Mouse (Mus musculus) midbrain, embryonic 16.5 days (tissue): Measurements from ENCODE around the gene Apol7a. TPM values are rescaled to one million over a fixed set of nuclear protein-coding genes. Genes with fewer than 3 reads are reported as not detected.
"Not testable (repeated sequence)": the region's sequence is repeated elsewhere in the genome, so short reads cannot be mapped to it uniquely, and the experiment has no call there.

Experiments used
- ATAC-seq: fragments of 200-750 bp; cut with Nextera tagmentation; 2 replicates; pipeline ENCODE4 v1.8.0; 2017; ENCODE audit warnings: moderate TSS enrichment
- H3K27ac ChIP-seq: fragments of 300-500 bp; sonication (generic); 2 replicates; pipeline ENCODE4 v1.5.1; 2014; ENCODE audit warnings: mild to moderate bottlenecking, low read length, mixed read lengths
- H3K27me3 ChIP-seq: fragments of 300-500 bp; sonication (generic); 2 replicates; pipeline ENCODE4 v1.6.1; 2014; ENCODE audit warnings: low read depth, low read length, mixed read lengths; ENCODE audit not compliant: control insufficient read depth, insufficient read depth
- H3K36me3 ChIP-seq: fragments of 300-500 bp; sonication (generic); 2 replicates; pipeline ENCODE4 v1.6.1; 2014; ENCODE audit warnings: mild to moderate bottlenecking, low read length, moderate library complexity, mixed read lengths; ENCODE audit not compliant: control insufficient read depth, insufficient read depth
- H3K4me1 ChIP-seq: fragments of 300-500 bp; sonication (generic); 2 replicates; pipeline ENCODE4 v1.6.1; 2014; ENCODE audit warnings: mild to moderate bottlenecking, low read length, mixed read lengths; ENCODE audit not compliant: control insufficient read depth, insufficient read depth
- H3K4me2 ChIP-seq: fragments of 300-500 bp; sonication (generic); 2 replicates; pipeline ENCODE4 v1.6.1; 2014; ENCODE audit warnings: mild to moderate bottlenecking, low read length, mixed read lengths
- H3K4me3 ChIP-seq: fragments of 300-500 bp; sonication (generic); 2 replicates; pipeline ENCODE4 v1.5.1; 2014; ENCODE audit warnings: low read depth, mild to moderate bottlenecking, low read length, moderate library complexity, mixed read lengths
- H3K9ac ChIP-seq: fragments of 300-500 bp; sonication (generic); 2 replicates; pipeline ENCODE4 v1.6.1; 2014; ENCODE audit warnings: low read depth, low read length, mixed read lengths
- H3K9me3 ChIP-seq: fragments of 300-500 bp; sonication (generic); replicated peaks from 2 replicates; pipeline ENCODE4 v1.6.1; 2014; ENCODE audit warnings: mild to moderate bottlenecking, low read length, mixed read lengths; ENCODE audit not compliant: control insufficient read depth, poor library complexity, severe bottlenecking
- WGBS: fragments of 180-500 bp; shearing (Covaris S2); extraction: QIAGEN DNeasy Blood & Tissue Kit; methylation state at CpG from one replicate; pipeline ENCODE4 v1.1.7; 2014; 5-methylcytosine and 5-hydroxymethylcytosine counted together
- polyA plus RNA-seq: library from polyadenylated mRNA; unstranded; fragments of >200 nt; fragmentation: Nextera tagmentation; extraction: Ambion mirVana; gene quantifications from 2 replicates; pipeline ENCODE4 v1.2.1, GENCODE M21; 2015

The Apol7a gene
- polyA plus RNA-seq, 1 experiment from 2014 or later: not detected

DNA sequence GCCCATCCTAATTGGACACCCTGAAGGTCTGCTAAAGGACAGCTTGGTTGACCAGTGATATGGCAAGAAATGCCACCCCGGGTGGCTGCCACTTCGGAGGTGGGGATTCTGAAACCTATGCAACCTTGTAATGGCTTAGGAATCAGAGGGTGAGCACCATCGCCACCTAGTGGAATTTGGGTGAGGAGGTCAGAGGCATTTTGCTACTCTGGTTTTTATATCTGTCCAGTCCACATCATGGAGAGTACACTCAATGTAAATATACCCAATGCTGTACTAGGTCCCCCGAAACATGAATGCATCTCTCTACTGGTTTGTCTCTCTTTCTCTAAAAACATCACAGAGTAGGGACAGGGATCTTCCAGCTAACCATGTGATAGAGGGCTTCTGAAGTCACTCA lies 13.8 kb upstream of the Apol7a start:
- not testable (repeated sequence) for H3K27me3 ChIP-seq, H3K27ac ChIP-seq, H3K4me1 ChIP-seq, H3K4me2 ChIP-seq, H3K36me3 ChIP-seq, H3K9ac ChIP-seq, H3K9me3 ChIP-seq, ATAC-seq, H3K4me3 ChIP-seq
- 28% methylated on average over 4 of the region's 4 CpGs for WGBS

DNA sequence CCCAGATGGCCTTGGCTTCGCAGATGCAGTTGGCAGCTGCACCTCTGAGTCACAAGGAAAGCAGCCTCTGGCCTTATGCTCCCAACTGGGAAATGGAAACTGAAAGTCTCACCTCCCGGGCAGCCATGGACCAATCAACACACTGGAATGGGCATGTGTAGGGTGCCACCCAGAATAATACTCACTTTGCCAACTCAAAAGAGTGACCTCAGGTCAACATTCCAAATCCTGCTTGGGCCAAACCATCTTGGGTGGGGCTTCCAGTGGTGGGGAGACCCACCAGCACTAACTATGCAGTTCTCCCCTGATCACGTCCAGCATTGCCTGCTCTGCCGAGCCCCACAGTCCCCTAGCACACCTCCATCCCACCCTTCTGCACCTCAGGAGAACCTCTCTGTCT lies 12.1 kb upstream of the Apol7a start, which contains the start of gene Apol9a:
Gene Apol9a, minus strand, starts transcription at position 101 of the 400 bp plus-strand sequence.
- H3K4me3 ChIP-seq, H3K27me3 ChIP-seq, H3K9me3 ChIP-seq, H3K4me2 ChIP-seq, H3K27ac ChIP-seq, H3K4me1 ChIP-seq, H3K36me3 ChIP-seq, ATAC-seq, H3K9ac ChIP-seq: not testable (repeated sequence)
- WGBS: 100% methylated on average over 1 of the region's 4 CpGs

DNA sequence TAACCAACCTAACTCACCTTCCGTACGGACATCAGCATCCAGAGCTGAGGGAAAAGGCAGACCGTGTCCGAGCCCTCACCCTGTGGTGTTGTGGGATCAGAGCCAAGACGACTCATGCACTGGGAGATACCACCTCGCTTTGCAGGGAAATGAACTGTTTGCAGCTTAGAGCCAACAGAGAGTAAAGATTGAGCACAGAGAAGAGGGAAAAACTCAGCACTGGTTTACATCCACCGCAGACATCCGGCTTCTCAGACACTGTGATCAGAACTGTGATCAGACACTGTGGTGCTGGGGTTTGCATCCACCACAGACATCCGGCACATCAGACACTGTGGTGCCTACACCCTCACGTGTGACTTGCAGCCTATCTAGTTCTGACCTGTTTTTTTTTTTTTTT lies 7.5 kb upstream of the Apol7a start:
- ATAC-seq, H3K4me2 ChIP-seq, H3K9ac ChIP-seq, H3K27me3 ChIP-seq, H3K4me3 ChIP-seq, H3K27ac ChIP-seq, H3K36me3 ChIP-seq, H3K4me1 ChIP-seq, H3K9me3 ChIP-seq: not testable (repeated sequence)
- 79% methylated on average over 9 of the region's 10 CpGs for WGBS

DNA sequence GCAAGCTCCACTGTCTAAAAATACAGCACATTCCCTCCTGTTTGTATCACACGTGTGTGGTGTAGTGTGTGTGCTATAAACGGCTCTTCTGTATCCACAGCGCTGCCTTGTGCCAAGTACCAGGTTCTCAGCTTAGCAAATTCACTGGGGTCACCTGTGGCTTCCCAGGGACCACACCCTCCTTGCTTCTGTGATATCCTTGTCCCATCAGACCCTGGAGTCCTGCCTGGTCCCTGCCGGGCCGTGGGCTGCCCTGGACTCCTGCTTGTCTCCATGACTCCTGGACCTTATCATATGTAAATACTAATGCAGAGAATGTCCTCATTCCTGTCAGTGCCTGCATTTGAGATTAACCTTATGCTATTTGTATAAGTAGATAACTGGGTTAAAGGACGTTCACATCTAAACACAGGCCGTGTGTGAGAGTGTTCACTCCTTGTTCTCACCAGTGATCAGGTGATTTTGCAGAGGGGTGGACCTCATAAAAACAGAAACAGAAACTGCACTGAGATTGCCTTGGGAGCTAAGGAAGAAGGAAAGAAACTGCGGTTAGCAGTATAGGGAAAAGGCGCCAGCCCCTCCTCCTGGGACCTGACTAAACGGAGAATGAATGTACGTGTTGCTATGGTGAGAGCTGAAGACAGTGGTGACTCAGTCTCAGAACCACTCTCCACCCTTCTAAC lies 1.3 kb downstream of the Apol7a start:
- H3K9me3 ChIP-seq, H3K27me3 ChIP-seq, H3K4me1 ChIP-seq, ATAC-seq, H3K4me3 ChIP-seq, H3K36me3 ChIP-seq, H3K4me2 ChIP-seq, H3K9ac ChIP-seq, H3K27ac ChIP-seq: not testable (repeated sequence)
- 75% methylated on average over 11 of the region's 11 CpGs for WGBS

DNA sequence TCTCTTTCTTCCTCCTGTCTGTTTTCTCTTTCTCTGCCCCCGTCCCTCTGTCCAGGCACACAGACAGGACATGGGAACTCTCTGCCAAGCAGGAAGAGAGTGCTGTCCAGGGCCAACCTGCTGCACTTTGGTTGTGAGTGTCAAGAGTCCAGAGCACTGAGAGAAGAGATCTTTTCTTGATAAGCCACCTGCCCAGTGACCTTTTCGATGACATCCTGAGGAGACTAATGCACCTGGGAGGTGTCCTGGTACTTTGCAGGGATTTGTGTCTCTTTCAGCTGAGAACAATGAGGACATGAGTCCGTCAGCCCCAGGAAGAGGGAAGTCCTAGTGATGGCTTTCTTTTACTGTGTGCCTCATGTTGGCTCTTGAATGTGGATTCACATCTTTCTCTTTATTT lies 5.1 kb downstream of the Apol7a start:
- 68% methylated on average over 3 of the region's 3 CpGs for WGBS
- H3K9ac ChIP-seq, H3K27ac ChIP-seq, H3K4me3 ChIP-seq, H3K4me2 ChIP-seq, H3K9me3 ChIP-seq, H3K36me3 ChIP-seq, H3K27me3 ChIP-seq, H3K4me1 ChIP-seq, ATAC-seq: not testable (repeated sequence)

DNA sequence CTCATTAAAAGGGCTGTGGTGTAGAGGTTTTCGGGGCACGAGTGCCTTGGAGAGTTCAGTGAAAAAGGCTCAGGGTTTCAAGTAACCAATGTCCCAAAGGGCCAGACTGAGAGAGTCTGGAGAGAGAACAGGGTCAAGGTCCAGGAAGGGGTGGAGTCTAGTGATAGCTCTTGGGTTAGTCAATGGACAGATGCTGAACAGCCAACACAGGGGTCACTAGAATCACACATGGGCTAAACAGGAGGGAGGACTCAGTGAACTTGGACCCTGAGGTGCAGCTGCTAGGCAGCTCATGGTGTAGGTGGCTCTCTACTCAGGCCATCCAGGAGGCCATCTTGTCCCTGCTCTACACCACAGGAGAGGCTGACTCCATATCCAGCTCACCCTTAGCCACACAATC lies 11.4 kb downstream of the Apol7a start:
- Histone ChIP-seq H3K4me2 (no peak overlapping the region), H3K4me1 (no peaks in the 10 kb centered on the region), H3K36me3 (no peaks in the 10 kb centered on the region), H3K9ac (no peak overlapping the region), H3K27ac (no peak overlapping the region), H3K27me3 (no peaks in the 10 kb centered on the region), H3K9me3 (no peaks in the 10 kb centered on the region), H3K4me3 (no peak overlapping the region)
- ATAC-seq: no peak
- WGBS: 94% methylated on average over 2 of the region's 2 CpGs

DNA sequence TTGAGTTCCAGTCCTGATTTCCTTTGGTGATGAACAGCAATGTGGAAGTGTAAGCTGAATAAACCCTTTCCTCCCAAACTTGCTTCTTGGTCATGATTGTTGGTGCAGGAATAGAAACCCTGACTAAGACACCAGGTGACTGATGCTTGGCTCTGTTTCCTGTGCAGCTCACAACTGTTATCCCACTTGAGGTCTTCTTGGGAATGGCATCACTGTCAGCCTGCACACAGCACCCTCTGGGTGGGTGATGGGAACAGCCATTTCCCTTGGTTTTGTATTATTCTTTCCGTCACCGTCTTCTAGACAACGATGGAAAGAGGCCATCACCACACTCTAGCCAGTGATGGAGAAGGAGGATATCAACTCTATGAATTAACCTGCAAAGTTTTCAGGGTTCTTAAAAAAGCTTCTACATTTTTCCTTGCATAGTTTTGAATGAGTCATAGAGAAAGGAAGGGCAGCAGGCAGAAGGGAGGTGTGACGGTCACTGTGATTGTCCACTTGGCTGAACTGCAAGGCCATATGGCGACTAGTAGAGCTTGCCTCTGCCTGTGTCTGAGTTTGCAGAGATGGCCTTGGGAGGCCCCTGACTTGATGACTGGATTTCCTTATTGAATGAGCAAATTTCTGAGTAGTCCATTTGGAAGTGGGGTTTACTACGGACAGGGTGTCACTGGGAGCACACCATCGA lies 14.4 kb downstream of the Apol7a start:
- H3K4me2 ChIP-seq: no peak overlapping the region
- H3K36me3 ChIP-seq: no peaks in the 10 kb centered on the region
- H3K9me3 ChIP-seq: no peaks in the 10 kb centered on the region
- 91% methylated on average over 7 of the region's 7 CpGs for WGBS
- ATAC-seq: no peak
- no peak overlapping the region for H3K4me3 ChIP-seq
- H3K27ac ChIP-seq: no peak overlapping the region
- H3K4me1 ChIP-seq: no peaks in the 10 kb centered on the region
- H3K9ac ChIP-seq: no peak overlapping the region
- H3K27me3 ChIP-seq: no peaks in the 10 kb centered on the region

DNA sequence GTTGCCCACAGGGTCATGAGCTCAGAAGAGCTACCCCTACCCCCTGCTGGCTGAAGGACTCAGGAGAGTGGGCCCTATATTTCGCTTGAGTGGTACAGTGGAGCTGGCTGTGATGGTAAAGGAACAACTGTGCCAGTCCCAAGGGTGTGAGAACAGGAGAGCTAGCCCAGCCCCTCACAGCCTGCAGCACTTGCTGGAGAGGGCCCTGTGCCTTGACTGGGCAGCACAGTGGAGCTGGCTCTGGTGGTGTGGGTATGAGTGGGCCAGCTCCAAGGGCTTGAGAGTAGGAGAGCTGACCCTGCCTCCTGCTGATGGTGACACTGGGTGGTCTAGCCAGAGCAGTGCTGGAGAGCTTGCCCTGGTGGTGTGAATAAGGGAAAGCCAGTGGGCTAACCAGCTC lies 16.0 kb downstream of the Apol7a start:
- H3K4me3 ChIP-seq: no peak overlapping the region
- no peaks in the 10 kb centered on the region for H3K36me3 ChIP-seq
- no peaks in the 10 kb centered on the region for H3K27me3 ChIP-seq
- H3K9me3 ChIP-seq: no peaks in the 10 kb centered on the region
- H3K9ac ChIP-seq: no peak overlapping the region
- no peak overlapping the region for H3K4me2 ChIP-seq
- 60% methylated on average over 1 of the region's 1 CpGs for WGBS
- H3K27ac ChIP-seq: no peak overlapping the region
- ATAC-seq: no peak
- no peaks in the 10 kb centered on the region for H3K4me1 ChIP-seq

DNA sequence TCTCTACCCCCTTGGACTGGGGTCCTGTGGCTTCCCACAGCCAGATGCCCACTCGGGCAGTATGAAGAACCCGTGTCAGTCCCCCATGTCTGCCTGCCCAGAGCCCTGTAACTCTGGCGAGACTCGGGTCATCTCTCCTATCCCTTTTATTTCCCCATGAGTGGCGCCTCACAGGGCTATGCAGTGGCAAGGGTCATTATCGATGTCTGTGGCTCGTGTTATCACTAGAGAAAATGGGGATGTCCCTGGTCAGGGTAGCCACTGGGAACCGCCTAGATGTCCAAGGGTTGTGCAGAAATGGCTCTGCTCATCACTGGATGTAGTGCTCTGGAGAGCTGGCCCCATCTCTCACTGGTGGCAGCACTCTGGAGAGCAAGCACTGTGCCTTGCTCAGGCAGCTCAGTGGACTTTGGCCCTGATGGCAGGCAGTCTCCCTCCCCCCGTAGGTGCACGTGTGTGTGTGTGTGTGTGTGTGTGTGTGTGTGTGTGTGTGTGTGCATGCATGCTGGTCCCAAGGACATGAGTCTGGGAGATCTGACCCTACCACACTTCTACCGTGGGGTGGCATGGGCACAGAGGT lies 16.5 kb downstream of the Apol7a start:
- Histone ChIP-seq H3K27ac (no peak overlapping the region), H3K36me3 (no peaks in the 10 kb centered on the region), H3K9me3 (no peaks in the 10 kb centered on the region), H3K4me1 (no peaks in the 10 kb centered on the region), H3K9ac (no peak overlapping the region), H3K4me2 (no peak overlapping the region), H3K4me3 (no peak overlapping the region), H3K27me3 (no peaks in the 10 kb centered on the region)
- no peak for ATAC-seq
- WGBS: 94% methylated on average over 9 of the region's 11 CpGs
